Mouse (Mus musculus): ENCODE measurements around the gene Hyal1. TPM values are rescaled to one million over a fixed set of nuclear protein-coding genes. Genes with fewer than 3 reads are reported as not detected.

The Hyal1 gene
- polyA plus RNA-seq (2014; fragmentation: Illumina TruSeq; extraction: RNeasy Lipid Tissue Mini Kit (QIAGEN cat#74804); ENCODE audit: low read depth, low replicate concordance) = 3.0 TPM

GRCm38 (mm10) chr9:107576357-107577107 is at the start of gene Hyal1:
Gene Hyal1, plus strand, starts transcription at chr9:107576927.

GRCm38 (mm10) chr9:107533791-107534407 is 42.8 kb upstream of the Hyal1 start, which contains the start of gene Tmem115:
Gene Tmem115, plus strand, starts transcription at chr9:107533945.

GRCm38 (mm10) chr9:107541474-107542351 is 35.0 kb upstream of the Hyal1 start, which contains the start of the genes Cyb561d2 and Nprl2:
Gene Cyb561d2, minus strand, starts transcription at chr9:107542193.
Gene Nprl2, plus strand, starts transcription at chr9:107542226.

GRCm38 (mm10) chr9:107547026-107547425 is 29.7 kb upstream of the Hyal1 start, which contains the start of gene Zmynd10:
Gene Zmynd10, plus strand, starts transcription at chr9:107547298.

GRCm38 (mm10) chr9:107551117-107551889 is 25.4 kb upstream of the Hyal1 start, which contains the start of gene Rassf1:
Gene Rassf1, plus strand, starts transcription at chr9:107551555.

GRCm38 (mm10) chr9:107563029-107563581 is 13.6 kb upstream of the Hyal1 start, which contains the start of gene Tusc2:
Gene Tusc2, plus strand, starts transcription at chr9:107563255.

GRCm38 (mm10) chr9:107567702-107568319 is 8.9 kb upstream of the Hyal1 start, which contains the start of gene Hyal2:
Gene Hyal2, plus strand, starts transcription at chr9:107567945.

GRCm38 (mm10) chr9:107578587-107578986 is 1.9 kb downstream of the Hyal1 start, which contains the start of gene Naa80:
Gene Naa80, plus strand, starts transcription at chr9:107578887.

GRCm38 (mm10) chr9:107580501-107581317 is 4.0 kb downstream of the Hyal1 start, which contains the start of gene Hyal3:
Gene Hyal3, plus strand, starts transcription at chr9:107580818.

GRCm38 (mm10) chr9:107586974-107587832 is 10.5 kb downstream of the Hyal1 start, which contains the start of gene Ifrd2:
Gene Ifrd2, plus strand, starts transcription at chr9:107587642.

GRCm38 (mm10) chr9:107608741-107609432 is 32.2 kb downstream of the Hyal1 start, which contains the start of gene Sema3b:
Gene Sema3b, minus strand, starts transcription at chr9:107609229.

Other genes with a start within 250 kb of the Hyal1 start
- 1.9 TPM for gene Hemk1, start 238.6 kb upstream of the Hyal1 start, polyA plus RNA-seq (2014; fragmentation: Illumina TruSeq; extraction: RNeasy Lipid Tissue Mini Kit (QIAGEN cat#74804); ENCODE audit: low read depth, low replicate concordance)
- gene 6430571L13Rik, start 236.3 kb upstream of the Hyal1 start, polyA plus RNA-seq (2014; fragmentation: Illumina TruSeq; extraction: RNeasy Lipid Tissue Mini Kit (QIAGEN cat#74804); ENCODE audit: low read depth, low replicate concordance) = 0.28 TPM
- not detected for gene Cacna2d2, start 177.3 kb upstream of the Hyal1 start, polyA plus RNA-seq (2014; fragmentation: Illumina TruSeq; extraction: RNeasy Lipid Tissue Mini Kit (QIAGEN cat#74804); ENCODE audit: low read depth, low replicate concordance)
- gene Tmem115, start 43.0 kb upstream of the Hyal1 start, polyA plus RNA-seq (2014; fragmentation: Illumina TruSeq; extraction: RNeasy Lipid Tissue Mini Kit (QIAGEN cat#74804); ENCODE audit: low read depth, low replicate concordance) = 0.20 TPM
- gene Cyb561d2, start 34.7 kb upstream of the Hyal1 start, polyA plus RNA-seq (2014; fragmentation: Illumina TruSeq; extraction: RNeasy Lipid Tissue Mini Kit (QIAGEN cat#74804); ENCODE audit: low read depth, low replicate concordance) = 7.2 TPM
- 1.6 TPM for gene Nprl2, start 34.7 kb upstream of the Hyal1 start, polyA plus RNA-seq (2014; fragmentation: Illumina TruSeq; extraction: RNeasy Lipid Tissue Mini Kit (QIAGEN cat#74804); ENCODE audit: low read depth, low replicate concordance)
- gene Zmynd10, start 29.6 kb upstream of the Hyal1 start, polyA plus RNA-seq (2014; fragmentation: Illumina TruSeq; extraction: RNeasy Lipid Tissue Mini Kit (QIAGEN cat#74804); ENCODE audit: low read depth, low replicate concordance) = 0.81 TPM
- gene Rassf1, start 25.4 kb upstream of the Hyal1 start, polyA plus RNA-seq (2014; fragmentation: Illumina TruSeq; extraction: RNeasy Lipid Tissue Mini Kit (QIAGEN cat#74804); ENCODE audit: low read depth, low replicate concordance) = 8.6 TPM
- gene Tusc2, start 13.7 kb upstream of the Hyal1 start, polyA plus RNA-seq (2014; fragmentation: Illumina TruSeq; extraction: RNeasy Lipid Tissue Mini Kit (QIAGEN cat#74804); ENCODE audit: low read depth, low replicate concordance) = 24.5 TPM
- gene Hyal2, start 9.0 kb upstream of the Hyal1 start, polyA plus RNA-seq (2014; fragmentation: Illumina TruSeq; extraction: RNeasy Lipid Tissue Mini Kit (QIAGEN cat#74804); ENCODE audit: low read depth, low replicate concordance) = 1.8 TPM
- 2.0 TPM for gene Naa80, start 2.0 kb downstream of the Hyal1 start, polyA plus RNA-seq (2014; fragmentation: Illumina TruSeq; extraction: RNeasy Lipid Tissue Mini Kit (QIAGEN cat#74804); ENCODE audit: low read depth, low replicate concordance)
- 0.24 TPM for gene Hyal3, start 3.9 kb downstream of the Hyal1 start, polyA plus RNA-seq (2014; fragmentation: Illumina TruSeq; extraction: RNeasy Lipid Tissue Mini Kit (QIAGEN cat#74804); ENCODE audit: low read depth, low replicate concordance)
- 33.1 TPM for gene Ifrd2, start 10.7 kb downstream of the Hyal1 start, polyA plus RNA-seq (2014; fragmentation: Illumina TruSeq; extraction: RNeasy Lipid Tissue Mini Kit (QIAGEN cat#74804); ENCODE audit: low read depth, low replicate concordance)
- gene Sema3b, start 32.3 kb downstream of the Hyal1 start, polyA plus RNA-seq (2014; fragmentation: Illumina TruSeq; extraction: RNeasy Lipid Tissue Mini Kit (QIAGEN cat#74804); ENCODE audit: low read depth, low replicate concordance) = 2.6 TPM
- 18.2 TPM for gene Gnai2, start 58.4 kb downstream of the Hyal1 start, polyA plus RNA-seq (2014; fragmentation: Illumina TruSeq; extraction: RNeasy Lipid Tissue Mini Kit (QIAGEN cat#74804); ENCODE audit: low read depth, low replicate concordance)
- 1.4 TPM for gene Slc38a3, start 92.6 kb downstream of the Hyal1 start, polyA plus RNA-seq (2014; fragmentation: Illumina TruSeq; extraction: RNeasy Lipid Tissue Mini Kit (QIAGEN cat#74804); ENCODE audit: low read depth, low replicate concordance)
- not detected for gene Gnat1, start 102.8 kb downstream of the Hyal1 start, polyA plus RNA-seq (2014; fragmentation: Illumina TruSeq; extraction: RNeasy Lipid Tissue Mini Kit (QIAGEN cat#74804); ENCODE audit: low read depth, low replicate concordance)
- gene Sema3f, start 133.5 kb downstream of the Hyal1 start, polyA plus RNA-seq (2014; fragmentation: Illumina TruSeq; extraction: RNeasy Lipid Tissue Mini Kit (QIAGEN cat#74804); ENCODE audit: low read depth, low replicate concordance) = 1.9 TPM
- gene Rbm5, start 194.1 kb downstream of the Hyal1 start, polyA plus RNA-seq (2014; fragmentation: Illumina TruSeq; extraction: RNeasy Lipid Tissue Mini Kit (QIAGEN cat#74804); ENCODE audit: low read depth, low replicate concordance) = 90.8 TPM

Data from kidney, adult 10 weeks (tissue).